Mouse (Mus musculus) urinary bladder, postnatal 25 days (tissue): ENCODE data around the gene Pigb.
"Not testable (repeated sequence)": the region's sequence is repeated elsewhere in the genome, so short reads cannot be mapped to it uniquely, and the experiment has no call there.

ENCODE experiments used
- DNase-seq: peaks from one replicate; pipeline ENCODE4 v3.0.0; 2022; ENCODE audit warnings: low spot score

The Pigb gene

DNA sequence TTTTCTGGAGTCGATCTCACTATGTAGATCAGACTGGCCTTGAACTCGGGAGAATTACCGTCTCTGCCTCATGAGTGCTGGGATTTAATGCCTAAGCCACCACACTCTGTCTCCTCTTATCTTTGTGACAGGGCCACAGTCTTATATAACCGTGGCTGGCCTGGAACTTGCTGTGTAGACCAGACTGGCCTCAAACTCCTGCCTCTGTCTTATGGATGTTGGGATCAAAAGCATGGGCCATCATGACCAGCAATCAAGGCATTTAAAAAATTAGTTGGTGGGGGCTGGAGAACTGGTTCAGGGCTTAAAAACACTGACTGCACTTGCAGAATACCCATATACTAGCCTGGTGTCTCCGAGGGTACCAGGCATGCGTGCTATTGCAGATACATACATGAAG is at the start of gene Pigb:
TSS of gene Pigb (minus strand) at position 299 of the 400 bp plus-strand sequence.
- DNase-seq: no peak

- no peak for DNase-seq
Measured at GRCm38 (mm10) chr9:73089222-73089920, 49.2 kb upstream of the Pigb start.

GRCm38 (mm10) chr9:73087581-73087980 is 47.4 kb upstream of the Pigb start:
- no peak for DNase-seq

DNA sequence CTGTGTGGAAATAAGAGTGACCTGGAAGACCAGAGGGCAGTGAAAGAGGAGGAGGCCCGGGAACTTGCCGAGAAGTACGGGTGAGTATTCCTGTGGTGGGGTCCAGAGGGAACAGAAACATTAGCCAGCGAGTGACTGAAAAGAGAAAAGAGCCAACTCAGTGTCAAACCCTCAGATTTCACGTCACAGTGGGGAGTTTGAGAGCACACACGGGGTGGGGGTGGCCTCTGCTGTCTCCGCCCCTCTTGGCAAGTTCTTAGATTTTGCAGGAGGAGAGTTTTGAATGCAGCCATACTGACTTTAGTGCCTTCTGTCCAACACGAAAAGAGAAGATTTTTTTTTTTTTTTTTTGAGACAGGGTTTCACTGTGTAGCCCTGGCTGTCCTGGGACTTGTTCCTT is 46.9 kb upstream of the Pigb start:
- no peak for DNase-seq

- no peak for DNase-seq
Measured at GRCm38 (mm10) chr9:73085845-73086244, 45.7 kb upstream of the Pigb start.

- DNase-seq: no peak
Measured at GRCm38 (mm10) chr9:73083956-73084355, 43.8 kb upstream of the Pigb start.

DNA sequence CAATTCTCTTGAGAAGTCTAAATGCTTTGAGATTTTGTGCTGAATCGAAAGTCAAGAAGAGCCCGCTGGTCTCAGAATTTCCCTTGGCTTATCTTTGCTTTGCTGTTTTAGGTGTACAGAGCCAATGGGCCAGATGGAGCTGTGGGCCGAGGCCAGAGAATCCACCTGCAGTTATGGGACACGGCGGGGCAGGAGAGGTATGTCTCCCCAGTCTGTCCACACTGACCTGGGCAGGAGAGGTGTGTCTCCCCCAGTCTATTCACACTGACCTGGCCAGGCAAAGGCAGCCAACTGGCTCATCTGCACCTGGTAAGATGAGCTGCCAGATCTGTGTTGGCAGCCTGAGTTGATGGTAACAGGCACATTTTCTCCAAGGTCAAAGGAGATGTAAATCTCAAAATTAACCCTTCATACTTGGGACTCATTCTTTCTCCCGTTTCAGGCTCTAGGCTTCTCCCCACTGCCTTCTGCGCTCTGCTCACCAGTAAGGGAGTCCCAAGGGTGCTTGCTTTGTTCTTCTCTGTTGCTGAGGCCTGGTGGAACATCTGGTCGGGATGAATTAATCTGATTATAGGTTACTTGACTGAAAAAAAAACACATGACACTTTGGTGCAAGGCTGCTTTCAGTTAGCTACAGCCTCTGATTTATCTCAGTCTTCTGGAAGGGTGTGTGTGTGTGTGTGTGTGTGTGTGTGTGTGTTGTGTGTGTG is 42.3 kb upstream of the Pigb start:
- no peak for DNase-seq

GRCm38 (mm10) chr9:73079801-73080325 is 39.7 kb upstream of the Pigb start:
- DNase-seq: no peak

DNA sequence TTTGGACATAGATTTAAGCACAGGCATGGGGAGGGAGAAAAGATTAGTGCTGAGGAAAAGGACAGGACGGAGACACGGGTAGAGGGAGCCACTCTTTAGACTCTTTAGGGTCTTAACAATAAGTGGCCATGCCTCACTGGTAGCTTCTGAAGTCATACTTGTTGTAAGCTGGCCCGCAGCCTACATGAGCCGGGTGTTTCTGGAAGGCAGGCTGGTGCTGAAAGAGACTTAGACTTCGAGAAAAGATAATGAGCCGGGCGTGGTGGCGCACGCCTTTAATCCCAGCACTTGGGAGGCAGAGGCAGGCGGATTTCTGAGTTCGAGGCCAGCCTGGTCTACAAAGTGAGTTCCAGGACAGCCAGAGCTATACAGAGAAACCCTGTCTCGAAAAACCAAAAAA is 39.2 kb upstream of the Pigb start:
- not testable (repeated sequence) for DNase-seq

DNA sequence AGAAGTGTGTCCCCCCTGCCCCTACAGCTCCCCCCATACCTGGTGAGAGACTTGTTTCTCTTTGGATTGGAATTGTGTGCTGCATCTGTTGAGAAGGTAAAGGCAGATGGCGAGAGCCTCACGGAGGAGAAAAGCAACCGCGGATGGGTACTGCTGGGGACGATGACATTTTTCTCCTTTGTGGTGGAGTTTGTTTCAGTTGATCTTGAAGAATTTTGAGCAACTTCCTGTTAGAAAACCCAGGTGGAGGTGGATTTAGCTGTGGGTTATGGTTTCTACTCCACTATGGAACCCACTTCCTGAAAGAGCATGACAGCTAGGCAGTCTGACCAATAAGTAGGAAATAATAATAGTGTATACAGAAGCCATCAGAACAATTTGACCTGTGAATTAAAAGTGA is 33.0 kb upstream of the Pigb start:
- DNase-seq: no peak

DNA sequence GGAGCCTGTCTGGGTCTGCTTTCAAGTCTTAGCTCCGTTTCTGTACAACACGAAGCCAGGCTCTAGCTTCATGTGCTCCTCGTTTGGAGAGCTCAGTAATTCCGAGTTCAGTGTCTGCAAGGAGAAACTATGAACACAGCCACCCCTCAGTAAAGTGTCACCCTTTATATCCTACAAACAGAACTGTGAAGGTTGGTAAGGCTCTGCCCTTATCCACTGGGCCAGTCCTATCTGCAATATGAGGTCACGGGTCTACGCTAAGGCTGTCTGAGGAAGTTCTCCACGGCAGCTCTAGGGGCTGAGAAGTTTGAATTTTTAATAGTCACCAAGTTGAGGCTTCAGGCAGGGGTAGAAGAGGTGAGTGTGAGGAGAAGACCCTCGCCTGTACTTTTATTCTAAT is 32.2 kb upstream of the Pigb start:
- DNase-seq: no peak

DNA sequence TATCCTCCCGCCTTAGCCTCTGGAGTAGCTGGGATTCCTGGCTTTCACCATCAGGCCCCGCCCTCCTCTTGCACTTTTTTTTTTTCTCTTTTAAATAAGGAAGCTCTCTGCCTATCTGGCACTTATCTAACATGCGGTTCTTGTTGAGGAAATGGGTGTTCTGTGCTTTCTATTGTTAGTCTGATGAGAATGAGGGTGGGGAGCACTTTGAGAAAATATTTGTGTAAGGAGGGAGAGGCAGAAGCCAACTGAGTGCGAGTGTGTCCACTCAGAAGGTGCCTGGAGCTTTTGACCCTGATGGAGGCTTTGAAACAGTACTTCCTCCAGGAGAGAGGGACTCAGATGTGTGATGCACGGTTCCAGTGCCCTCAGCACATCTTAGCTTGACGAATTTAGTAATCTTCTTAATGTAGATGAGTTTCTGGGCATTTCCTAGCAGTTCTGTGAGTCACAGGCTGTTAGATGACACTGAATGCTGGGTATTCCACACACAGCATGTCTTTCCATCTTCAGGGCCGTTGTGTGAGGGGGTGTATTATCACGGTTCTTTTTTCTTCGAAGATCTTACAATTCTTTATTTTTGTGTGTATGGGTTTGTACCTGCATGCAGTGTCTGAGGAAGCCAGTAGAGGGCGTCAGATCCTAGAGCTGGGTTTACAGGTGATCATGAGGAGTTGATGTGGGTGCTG is 30.9 kb upstream of the Pigb start:
- no peak for DNase-seq

- DNase-seq: no peak
Measured at GRCm38 (mm10) chr9:73068688-73069087, 28.5 kb upstream of the Pigb start.

DNA sequence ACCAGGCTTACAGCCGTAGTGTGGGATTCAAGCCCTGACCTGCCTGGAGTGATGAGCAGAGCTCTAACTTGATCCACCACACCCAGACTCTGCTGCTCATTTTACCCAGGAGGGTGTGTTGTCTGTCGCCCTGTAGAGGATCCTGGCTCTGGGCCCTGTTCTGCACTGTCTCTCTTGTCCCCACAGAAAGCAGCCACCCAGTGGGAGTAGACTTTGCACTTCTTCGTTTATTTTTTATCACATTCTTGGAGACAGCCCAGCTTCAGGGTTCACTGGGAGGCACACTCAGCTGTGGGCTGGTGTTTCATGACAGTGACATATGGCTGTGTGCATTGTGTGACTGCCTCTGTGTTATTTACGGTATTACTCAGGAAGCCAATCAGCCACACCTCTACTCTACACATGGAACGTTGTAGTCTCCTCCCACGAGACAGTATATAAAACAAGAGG is 28.1 kb upstream of the Pigb start:
- no peak for DNase-seq

GRCm38 (mm10) chr9:73067086-73067485 is 26.9 kb upstream of the Pigb start:
- no peak for DNase-seq

- DNase-seq: no peak
Measured at GRCm38 (mm10) chr9:73063621-73064290, 23.6 kb upstream of the Pigb start.

- DNase-seq: no peak
Measured at GRCm38 (mm10) chr9:73059224-73059623, 19.0 kb upstream of the Pigb start.

- DNase-seq: no peak
Measured at GRCm38 (mm10) chr9:73055441-73055911, 15.3 kb upstream of the Pigb start.

DNA sequence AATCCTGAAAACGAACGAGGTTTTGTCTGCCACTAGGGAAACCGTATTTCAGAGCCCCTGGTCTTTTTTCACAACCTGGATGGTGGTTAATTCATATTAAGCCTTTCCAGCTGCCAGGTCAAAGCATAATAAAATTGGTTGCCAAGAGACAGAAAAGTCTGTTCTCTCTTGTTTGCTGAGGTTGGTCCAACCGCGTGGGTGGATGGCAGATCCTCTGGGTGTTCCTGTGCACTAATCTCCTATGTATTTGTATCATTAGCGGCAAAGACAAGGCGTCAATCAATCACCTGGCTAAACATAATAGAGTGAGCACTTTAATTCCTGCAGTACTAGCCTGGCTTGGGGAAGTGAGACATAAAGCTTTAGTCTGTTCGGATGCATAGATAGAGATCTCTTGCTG is 10.4 kb upstream of the Pigb start:
- DNase-seq: no peak

DNA sequence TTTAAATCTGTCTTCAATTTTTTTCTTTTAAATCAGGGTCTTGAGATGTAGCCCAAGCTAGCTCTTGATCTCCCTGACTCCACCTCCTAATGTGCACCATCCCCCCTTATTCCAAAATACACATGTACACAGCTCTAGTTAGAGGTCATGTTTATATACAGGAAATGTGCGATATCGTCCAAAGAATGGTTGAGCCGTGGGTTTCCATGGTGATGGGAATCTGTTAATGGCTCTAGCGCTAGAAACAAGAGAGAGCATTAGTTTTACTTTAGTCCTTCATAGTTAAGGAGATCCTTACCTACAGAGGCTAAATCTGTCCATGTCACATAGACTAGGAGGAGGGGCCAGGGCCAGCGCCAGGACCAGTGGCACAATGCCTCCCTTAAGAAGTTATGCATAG is 9.7 kb upstream of the Pigb start:
- DNase-seq: no peak

GRCm38 (mm10) chr9:73048927-73049326 is 8.7 kb upstream of the Pigb start:
- DNase-seq: no peak

GRCm38 (mm10) chr9:73047906-73048305 is 7.7 kb upstream of the Pigb start:
- DNase-seq: no peak
